Mouse (Mus musculus) heart, postnatal 0 days (tissue): ENCODE data around the gene Samd4.

Experiments
- CTCF ChIP-seq: IDR thresholded peaks from 2 replicates; pipeline ENCODE4 v1.5.1; 2016; ENCODE audit warnings: antibody characterized with exemption, control low read depth, low read depth
- EP300 ChIP-seq: IDR thresholded peaks from 2 replicates; pipeline ENCODE4 v1.6.1; 2016; ENCODE audit warnings: antibody characterized with exemption, low read depth

- no peak for TF ChIP-seq EP300
- TF ChIP-seq CTCF, result no peak
These were observed 169.3 kb downstream of the Samd4 start for GRCm38 (mm10) chr14:47051743-47052610.
